Mouse (Mus musculus) erythroblast, adult 5-6 weeks (primary cell): ENCODE measurements at regions not wholly inside any gene's neighbourhood (a gene's known extent, or its start where the extent isn't known, plus 50 kb on each side); places are given as distances from the start of the nearest gene placed in this dataset.

Source experiments
- ATAC-seq: replicated peaks from 2 replicates; pipeline ENCODE4 v1.8.0; 2016; ENCODE audit warnings: moderate number of reproducible peaks, mild to moderate bottlenecking, moderate TSS enrichment, inconsistent platforms; ENCODE audit not compliant: poor library complexity, low FRiP score, severe bottlenecking

DNA sequence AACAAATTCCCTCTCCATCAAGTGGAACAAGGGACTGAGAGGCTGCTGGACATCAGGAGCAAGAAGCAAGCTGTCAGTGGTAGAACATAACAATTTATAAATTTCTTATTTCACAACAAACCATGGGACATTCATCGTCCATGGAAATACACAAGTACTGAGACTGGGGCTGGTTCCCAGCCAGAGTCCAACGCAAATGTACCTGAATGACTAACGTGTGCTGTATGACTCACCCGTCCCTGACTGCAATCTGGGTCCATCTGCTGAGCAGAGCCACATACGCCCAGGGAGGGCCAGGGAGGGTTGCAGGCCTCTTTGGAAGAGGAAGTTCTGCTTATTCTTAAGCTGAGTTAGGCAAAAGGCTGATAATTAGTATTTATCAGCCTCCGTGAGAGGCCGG, 320.1 kb upstream of the Pappa start:
- ATAC-seq = no peak

DNA sequence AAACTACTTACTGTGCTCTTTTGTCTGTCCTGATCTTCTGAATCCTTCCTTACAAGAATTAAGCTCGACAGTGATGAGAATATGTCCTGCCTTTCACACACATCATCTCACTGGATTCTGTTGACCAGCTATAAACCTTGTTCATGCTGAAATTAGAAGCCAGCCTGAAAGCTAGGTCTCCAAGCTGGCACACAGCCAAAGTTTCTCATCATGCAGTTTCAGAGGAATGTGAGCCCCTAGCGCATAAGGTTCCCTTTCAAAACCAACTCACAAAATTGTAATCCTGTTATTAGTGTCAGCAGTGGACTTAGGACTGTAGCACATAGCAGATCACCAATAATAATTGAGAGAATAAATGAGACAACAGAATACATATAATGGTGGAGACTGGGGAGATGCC, 319.0 kb upstream of the Pappa start:
- ATAC-seq = no peak

DNA sequence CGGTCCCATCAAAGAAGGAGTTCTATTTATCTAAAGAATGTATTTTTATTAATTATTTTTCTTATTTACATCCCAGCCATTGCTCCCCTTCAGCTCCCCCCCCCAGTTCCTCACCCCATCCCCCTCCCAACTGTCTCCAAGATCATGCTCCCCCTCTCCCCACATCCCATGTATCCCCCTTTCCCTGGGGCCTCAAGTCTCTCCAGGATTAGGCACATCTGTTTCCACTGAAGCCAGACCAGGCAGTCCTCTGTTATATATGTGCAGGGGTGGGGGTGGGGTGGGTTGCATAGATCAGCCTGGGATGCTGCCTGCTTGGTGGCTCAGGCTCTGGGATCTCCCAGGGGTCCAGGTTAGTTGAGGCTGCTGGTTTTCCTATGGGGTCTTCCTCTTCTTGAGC, 316.8 kb upstream of the Pappa start:
- ATAC-seq = no peak

DNA sequence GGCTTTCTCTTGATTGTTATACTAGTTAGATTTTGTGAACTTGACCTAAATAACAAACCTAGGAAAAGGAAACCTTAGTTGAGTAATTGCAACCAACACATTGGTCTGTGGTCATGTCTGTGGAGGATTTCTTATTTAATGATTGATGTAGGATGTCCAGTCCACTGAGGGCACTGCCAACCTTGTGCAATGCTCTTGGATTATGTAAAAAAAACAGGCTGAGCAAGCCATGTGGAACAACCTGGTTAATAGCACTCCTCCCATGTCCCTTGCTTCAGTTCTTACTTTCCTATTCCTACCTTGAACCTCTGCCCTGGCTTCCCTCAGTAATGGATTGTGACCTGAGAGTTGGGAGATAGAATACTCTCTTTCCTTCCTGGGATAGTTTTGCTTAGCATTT, 312.0 kb upstream of the Pappa start:
- ATAC-seq = no peak

DNA sequence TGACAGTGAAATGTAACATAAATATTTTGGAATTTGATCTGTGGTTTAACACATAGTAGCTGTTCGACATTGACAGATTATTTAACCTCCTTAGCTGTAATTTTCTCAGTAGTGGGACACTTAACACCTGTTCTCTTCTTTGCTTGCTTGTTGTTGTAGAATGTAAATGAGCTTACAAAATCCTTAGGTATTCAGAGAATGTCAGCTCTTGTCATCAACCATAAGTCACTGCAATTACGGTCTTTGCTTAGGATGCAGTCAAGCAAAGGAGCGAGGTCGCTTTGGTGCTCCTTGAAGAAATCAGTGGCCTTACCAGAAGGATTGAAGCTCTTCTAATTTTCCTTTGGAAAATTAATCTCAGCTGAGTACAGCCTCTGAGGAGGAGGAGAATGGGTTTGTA, 311.2 kb upstream of the Pappa start:
- ATAC-seq = no peak

DNA sequence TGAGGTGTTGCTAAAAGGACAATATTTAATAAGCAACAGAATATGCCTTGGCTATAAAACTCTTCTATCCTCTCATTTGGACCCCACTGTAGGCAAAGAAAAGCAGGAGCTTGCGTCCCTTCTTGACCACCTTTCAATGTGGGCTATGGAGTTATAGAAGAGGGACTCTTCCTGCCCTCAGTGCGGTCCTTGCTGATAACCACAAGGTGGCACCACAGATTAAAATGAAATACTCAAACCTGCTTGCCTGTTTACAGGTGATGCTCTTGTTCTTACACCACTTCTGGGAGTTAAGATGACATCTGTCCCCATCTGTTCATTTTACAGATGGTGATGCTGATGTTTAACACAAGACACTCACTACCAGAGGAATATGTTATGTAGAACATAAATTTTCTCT, 291.1 kb upstream of the Pappa start:
- ATAC-seq = no peak

DNA sequence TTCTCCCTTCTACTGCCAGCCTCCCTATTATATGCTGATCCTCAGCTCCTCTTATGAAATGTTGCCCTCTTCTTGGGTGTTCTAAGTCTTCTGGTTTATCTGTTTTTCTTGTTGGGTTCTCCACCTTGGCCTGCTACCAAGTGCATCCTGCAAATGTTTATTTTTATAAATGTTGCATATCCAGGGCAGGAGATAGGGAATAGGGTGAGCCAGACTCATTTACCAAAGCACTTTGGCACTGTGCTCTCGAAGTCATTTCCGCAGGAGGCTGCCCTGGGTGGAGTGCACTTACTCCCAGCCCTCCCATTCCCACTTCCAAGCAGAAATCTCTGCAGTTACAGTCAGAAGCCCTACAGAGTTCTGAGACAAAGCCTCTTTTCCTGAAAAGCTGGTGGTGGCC, 249.5 kb upstream of the Pappa start:
- no peak for ATAC-seq

DNA sequence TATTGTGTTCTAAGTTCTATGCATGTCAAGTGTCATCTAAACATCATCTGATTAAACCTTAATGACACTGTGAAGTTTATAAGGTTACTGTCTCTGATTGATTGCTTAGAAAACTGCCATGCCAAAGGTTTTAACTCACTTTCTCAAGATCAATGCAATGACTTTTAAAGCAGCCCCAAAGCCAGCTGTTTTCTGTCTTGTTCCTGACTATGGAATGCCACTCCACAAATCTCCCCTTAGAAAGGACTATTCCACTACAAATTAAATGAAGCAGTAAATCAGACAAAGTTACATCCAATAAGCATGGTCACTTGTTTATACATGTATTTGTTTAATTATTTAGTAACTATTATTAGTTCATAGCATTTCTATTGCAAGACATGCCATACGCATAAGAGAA, 247.1 kb upstream of the Pappa start:
- ATAC-seq = no peak

DNA sequence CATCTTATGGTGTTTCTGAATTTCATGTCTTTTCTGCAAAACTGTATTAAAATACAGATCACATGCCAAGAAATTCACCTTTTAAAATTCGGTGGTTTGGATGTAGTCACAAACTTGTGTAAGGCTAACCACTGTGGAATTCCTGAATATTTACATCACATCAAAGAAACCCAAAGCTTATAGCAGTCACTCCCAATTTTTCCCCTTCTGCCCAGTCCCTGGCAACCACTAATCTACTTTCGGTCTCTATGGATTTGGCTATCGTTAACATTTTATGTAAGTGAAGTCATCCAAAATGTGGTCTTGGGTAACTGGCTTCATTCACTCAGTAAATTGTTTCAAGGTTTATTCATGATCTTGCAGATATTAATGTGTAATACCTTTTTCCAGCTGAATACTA, 226.0 kb upstream of the Pappa start:
- ATAC-seq = no peak

DNA sequence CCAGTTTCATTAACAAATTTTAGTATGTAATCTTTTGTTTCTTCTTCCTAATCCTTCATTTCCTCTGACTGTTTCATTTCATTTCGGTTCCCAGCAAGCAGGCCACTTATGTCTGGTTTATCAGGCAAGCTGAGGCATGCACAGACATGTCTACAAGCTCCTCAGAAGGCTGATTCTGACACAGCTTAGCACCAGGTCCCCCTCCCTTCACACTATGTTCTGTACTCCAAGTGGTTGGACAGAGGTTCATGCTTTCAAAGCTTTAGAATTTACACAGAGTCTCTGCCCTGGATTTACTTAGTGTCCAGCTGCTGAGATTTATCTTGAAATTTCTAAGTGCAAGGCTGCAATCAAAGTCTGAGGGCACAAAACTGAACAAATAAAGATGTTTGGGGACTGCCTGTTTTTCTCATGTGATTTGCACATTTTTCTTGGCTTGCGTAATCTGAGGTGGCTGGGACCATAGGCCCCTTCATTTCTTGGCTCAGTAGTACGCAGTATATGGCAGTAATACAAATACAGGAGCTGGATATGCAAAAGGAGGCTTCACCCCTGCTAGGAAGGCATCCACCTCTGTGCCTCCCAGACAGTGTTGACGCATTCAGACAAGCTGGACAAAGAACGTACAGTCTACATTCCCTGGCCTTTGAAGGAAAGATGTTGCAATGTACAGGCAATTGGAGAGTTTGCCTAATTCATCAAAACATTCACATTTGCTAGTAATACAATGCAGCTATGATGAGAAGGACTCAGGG, 222.7 kb upstream of the Pappa start:
- no peak for ATAC-seq

DNA sequence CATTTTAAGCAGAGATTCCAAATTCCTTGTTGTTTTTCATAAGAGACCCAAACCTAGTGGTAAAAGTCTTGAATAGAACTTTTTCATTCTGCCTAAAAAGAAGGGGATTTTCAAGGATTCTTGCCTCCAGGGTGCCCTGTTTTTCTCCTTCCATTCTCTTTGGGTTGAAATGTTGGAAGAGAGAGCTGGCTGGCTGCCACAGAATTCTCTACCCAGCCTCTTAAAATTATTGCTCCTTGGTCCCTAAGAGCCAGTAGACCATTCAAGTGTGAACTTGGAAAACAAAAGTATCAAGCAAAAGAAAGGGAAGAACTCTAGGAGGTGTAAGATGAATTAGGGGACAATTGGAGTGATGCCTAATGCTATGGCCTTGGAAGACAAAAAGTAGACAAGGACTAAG, 200.2 kb upstream of the Pappa start:
- ATAC-seq = no peak

DNA sequence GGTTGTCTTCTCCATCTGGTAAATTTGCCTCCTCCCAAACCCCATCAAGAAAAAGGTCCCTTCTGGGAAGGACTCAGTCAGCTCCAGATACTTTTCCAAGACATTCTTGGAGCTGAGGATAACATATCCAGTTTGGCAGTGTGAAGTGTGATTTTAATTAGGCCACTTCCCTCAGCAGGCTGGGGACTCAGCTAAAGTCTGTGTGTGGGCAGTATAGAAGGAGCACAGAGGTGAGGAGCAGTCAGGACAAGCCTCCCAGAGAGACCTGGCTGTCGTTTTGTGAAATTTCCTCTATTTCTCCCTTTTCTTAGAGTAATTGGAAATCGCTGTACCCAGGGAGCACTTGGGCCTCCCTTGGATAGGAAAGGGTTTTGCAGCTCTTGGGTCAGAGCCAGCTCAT, 195.4 kb upstream of the Pappa start:
- no peak for ATAC-seq

DNA sequence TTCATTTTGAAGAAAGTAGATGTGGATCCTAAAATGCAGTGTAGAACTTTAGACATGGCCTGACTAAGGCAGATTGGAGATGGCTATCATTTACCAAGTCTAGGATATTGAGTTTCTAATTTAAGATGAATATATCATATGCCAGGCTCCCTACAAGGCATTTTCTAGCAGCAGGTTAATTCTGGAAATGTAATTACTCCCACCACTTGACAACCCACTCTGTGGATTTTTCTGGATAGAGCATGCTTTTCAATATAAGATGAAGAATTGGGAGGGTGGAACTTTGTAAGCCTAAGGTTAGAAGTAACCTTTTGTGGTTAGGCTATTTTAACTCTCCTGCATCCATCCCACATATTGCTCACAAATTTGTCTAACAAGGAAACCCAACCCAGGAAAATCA, 178.4 kb upstream of the Pappa start:
- ATAC-seq = no peak

DNA sequence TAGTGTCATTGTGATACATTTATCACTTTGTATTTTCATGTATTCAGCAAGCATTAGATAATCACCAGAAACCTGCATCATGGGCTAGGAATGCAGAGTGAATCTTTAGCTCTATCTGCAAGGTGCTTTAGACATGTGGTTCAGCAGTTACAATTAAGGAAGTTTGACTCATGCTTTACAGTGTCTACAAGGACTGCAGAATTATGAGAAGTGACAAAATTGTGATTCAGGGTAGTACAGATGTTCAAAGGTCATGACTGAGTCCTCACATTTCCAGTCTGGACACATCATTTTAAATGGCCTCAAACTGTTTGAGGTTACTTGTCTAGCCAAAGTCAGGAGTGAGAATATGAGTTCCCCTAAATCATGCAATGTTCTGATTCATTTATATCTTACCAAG, 171.3 kb upstream of the Pappa start:
- no peak for ATAC-seq

DNA sequence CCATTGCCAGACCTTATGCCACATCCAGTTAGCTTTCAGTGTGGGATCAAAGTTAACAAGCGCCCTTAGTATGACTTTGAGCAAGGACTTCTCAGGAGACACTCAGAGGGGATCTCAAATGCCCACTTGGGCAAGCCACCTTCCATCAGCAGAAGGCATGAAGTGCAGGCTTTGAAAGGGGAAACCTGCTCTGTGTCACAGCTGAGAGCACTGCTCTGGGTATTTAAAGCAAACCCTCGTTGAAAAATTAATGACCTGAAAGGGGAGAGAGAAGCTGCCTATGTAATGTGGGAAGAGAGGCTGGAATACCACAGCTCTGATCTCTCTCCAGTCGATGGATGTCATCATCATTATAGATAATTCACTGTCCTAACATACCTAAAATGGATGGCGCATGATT, 165.1 kb upstream of the Pappa start:
- no peak for ATAC-seq

DNA sequence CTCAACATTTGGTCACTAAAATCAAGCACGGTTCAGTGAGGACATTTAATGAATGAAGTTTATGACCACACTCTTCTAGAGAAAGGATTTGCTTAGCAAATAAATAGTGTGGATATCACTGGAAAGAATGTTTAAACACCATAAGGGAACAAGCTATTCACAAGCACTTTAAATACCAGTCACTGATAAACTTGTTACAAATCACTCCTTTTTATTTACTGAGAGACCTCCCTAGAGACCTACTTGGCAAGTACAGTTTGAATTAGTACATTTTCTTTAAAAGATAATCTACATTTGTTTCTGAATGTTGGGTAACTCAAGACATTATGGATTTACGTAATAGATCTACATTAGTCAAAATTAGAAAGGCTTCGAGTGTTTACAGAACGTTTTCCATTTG, 162.2 kb upstream of the Pappa start:
- ATAC-seq = no peak
